Mouse (Mus musculus) thymus, postnatal 10 days (tissue): ENCODE measurements around the gene Ifit1bl1.

Experiments
- DNase-seq, 2 experiments: peaks; one replicate each; pipeline ENCODE4 v3.0.0; 2021; ENCODE audit warnings: low spot score in 2 of 2

The Ifit1bl1 gene

DNA sequence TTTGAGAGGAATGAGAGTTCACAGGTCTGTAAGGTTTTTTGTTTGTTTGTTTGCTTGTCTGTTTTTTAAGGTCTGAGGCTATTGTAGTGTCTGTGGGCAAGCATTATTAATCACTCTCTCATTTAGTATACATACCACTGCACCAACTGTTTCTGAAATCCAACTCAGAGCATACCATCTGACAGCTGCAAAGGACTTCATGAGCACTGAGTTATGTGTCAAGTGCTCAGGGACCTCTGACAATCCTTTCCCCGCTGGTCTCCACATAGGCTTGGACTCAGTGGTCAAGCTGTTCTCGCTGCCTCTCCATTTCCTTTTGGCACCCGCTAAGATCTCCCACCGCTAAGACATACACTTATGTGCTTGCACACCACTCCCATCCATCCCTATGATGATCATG, 55.5 kb downstream of the Ifit1bl1 start:
- DNase-seq, result no peak
